Mouse (Mus musculus) cerebellum, adult 2 months (tissue): ENCODE measurements around the gene Grm6.

Experiments used
- CTCF ChIP-seq: fragments of 200-500 bp; IDR thresholded peaks from 2 replicates; pipeline ENCODE4 v1.5.1; 2011; ENCODE audit warnings: low read depth, mild to moderate bottlenecking, control low read depth, low read length, moderate library complexity, borderline replicate concordance; ENCODE audit not compliant: insufficient read depth
- POLR2A ChIP-seq: fragments of 200-500 bp; IDR thresholded peaks from 2 replicates; pipeline ENCODE4 v1.6.1; 2011; ENCODE audit warnings: low read length, control low read depth, borderline replicate concordance; ENCODE audit not compliant: insufficient read depth

DNA sequence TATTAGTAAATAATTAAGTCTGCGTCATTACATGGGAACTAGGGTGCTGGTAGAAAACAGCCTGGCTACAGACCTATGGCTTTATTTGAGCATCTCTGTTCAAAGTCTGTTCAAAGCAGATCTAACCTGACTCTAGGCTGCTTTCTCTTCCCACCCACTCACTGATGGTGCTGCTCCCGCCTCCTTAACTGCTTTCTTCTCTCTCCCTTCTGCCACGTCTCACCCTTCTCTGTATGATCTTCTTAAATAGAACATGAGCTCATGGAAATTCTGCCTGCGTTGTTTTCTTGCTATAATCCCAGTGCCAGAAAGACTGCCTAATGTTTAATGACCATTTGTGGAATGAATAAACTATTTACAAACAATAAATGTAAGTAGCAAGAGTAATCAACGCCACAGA is 57.7 kb downstream of the Grm6 start:
- no peak for TF ChIP-seq POLR2A
- TF ChIP-seq CTCF: no peak
